Mouse (Mus musculus): Measurements from ENCODE around the gene Slc17a2. TPM values are rescaled to one million over a fixed set of nuclear protein-coding genes. Genes with fewer than 3 reads are reported as not detected.

The Slc17a2 gene
- polyA plus RNA-seq, 1 experiment from 2014 or later: not detected

- ATAC-seq: no peak
Measured at GRCm38 (mm10) chr13:23834836-23835235, 28.0 kb downstream of the Slc17a2 start.

GRCm38 (mm10) chr13:23836630-23837029, 29.8 kb downstream of the Slc17a2 start:
- Histone ChIP-seq H3K27ac (ENCODE audit: low read length) (no peak overlapping the region), H3K36me3 (ENCODE audit: control insufficient read depth, insufficient read depth) (no peaks in the 10 kb centered on the region), H3K9me3 (ENCODE audit: control insufficient read depth, low read length) (no peaks in the 10 kb centered on the region), H3K27me3 (replicated peaks; ENCODE audit: control insufficient read depth, insufficient read depth, low read length) (no peaks in the 10 kb centered on the region), H3K4me1 (replicated peaks; ENCODE audit: control insufficient read depth, insufficient read depth, low read length) (no peaks in the 10 kb centered on the region), H3K4me2 (ENCODE audit: low read length) (no peak overlapping the region), H3K9ac (replicated peaks; ENCODE audit: low read depth, low read length) (no peak overlapping the region), H3K4me3 (replicated peaks; ENCODE audit: low read length) (no peak overlapping the region)
- ATAC-seq: no peak
- 94% methylated on average over 5 of the region's 5 CpGs for WGBS

More at GRCm38 (mm10) chr13:23834836-23835235, 28.0 kb downstream of the Slc17a2 start:
- H3K9me3 ChIP-seq (ENCODE audit: control insufficient read depth, low read length): no peaks in the 10 kb centered on the region
- H3K9ac ChIP-seq (replicated peaks; ENCODE audit: low read depth, low read length): no peak overlapping the region
- H3K27me3 ChIP-seq (replicated peaks; ENCODE audit: control insufficient read depth, insufficient read depth, low read length): no peaks in the 10 kb centered on the region
- no peak overlapping the region for H3K4me2 ChIP-seq (ENCODE audit: low read length)
- H3K27ac ChIP-seq (ENCODE audit: low read length): no peak overlapping the region
- no peaks in the 10 kb centered on the region for H3K4me1 ChIP-seq (replicated peaks; ENCODE audit: control insufficient read depth, insufficient read depth, low read length)
- 86% methylated on average over 5 of the region's 5 CpGs for WGBS
- no peaks in the 10 kb centered on the region for H3K36me3 ChIP-seq (ENCODE audit: control insufficient read depth, insufficient read depth)
- no peak overlapping the region for H3K4me3 ChIP-seq (replicated peaks; ENCODE audit: low read length)

- Histone ChIP-seq H3K27me3 (replicated peaks; ENCODE audit: control insufficient read depth, insufficient read depth, low read length) (no peaks in the 10 kb centered on the region), H3K4me1 (replicated peaks; ENCODE audit: control insufficient read depth, insufficient read depth, low read length) (no peaks in the 10 kb centered on the region), H3K4me2 (ENCODE audit: low read length) (no peak within 1 kb of the TSS), H3K27ac (ENCODE audit: low read length) (no peak within 1 kb of the TSS), H3K9ac (replicated peaks; ENCODE audit: low read depth, low read length) (no peak within 1 kb of the TSS), H3K9me3 (ENCODE audit: control insufficient read depth, low read length) (no peaks in the 10 kb centered on the region), H3K4me3 (replicated peaks; ENCODE audit: low read length) (no peak within 1 kb of the TSS), H3K36me3 (ENCODE audit: control insufficient read depth, insufficient read depth) (no peaks in the 10 kb centered on the region)
- ATAC-seq: no peak
- 88% methylated on average over 2 of the region's 2 CpGs for WGBS
Measured at GRCm38 (mm10) chr13:23839308-23839707, 32.5 kb downstream of the Slc17a2 start, which contains the start of gene Slc17a3. TSS of gene Slc17a3 (plus strand) at chr13:23839434.

GRCm38 (mm10) chr13:23845851-23846250, 39.1 kb downstream of the Slc17a2 start:
- H3K4me1 ChIP-seq (replicated peaks; ENCODE audit: control insufficient read depth, insufficient read depth, low read length): no peaks in the 10 kb centered on the region
- H3K9ac ChIP-seq (replicated peaks; ENCODE audit: low read depth, low read length): no peak overlapping the region
- WGBS: 41% methylated on average over 4 of the region's 4 CpGs
- no peak overlapping the region for H3K4me3 ChIP-seq (replicated peaks; ENCODE audit: low read length)
- no peaks in the 10 kb centered on the region for H3K9me3 ChIP-seq (ENCODE audit: control insufficient read depth, low read length)
- ATAC-seq: no peak
- no peak overlapping the region for H3K4me2 ChIP-seq (ENCODE audit: low read length)
- H3K27ac ChIP-seq (ENCODE audit: low read length): no peak overlapping the region
- no peaks in the 10 kb centered on the region for H3K36me3 ChIP-seq (ENCODE audit: control insufficient read depth, insufficient read depth)
- H3K27me3 ChIP-seq (replicated peaks; ENCODE audit: control insufficient read depth, insufficient read depth, low read length): no peaks in the 10 kb centered on the region

GRCm38 (mm10) chr13:23849299-23849698, 42.5 kb downstream of the Slc17a2 start:
- Histone ChIP-seq H3K9me3 (ENCODE audit: control insufficient read depth, low read length) (no peaks in the 10 kb centered on the region), H3K27me3 (replicated peaks; ENCODE audit: control insufficient read depth, insufficient read depth, low read length) (no peaks in the 10 kb centered on the region), H3K36me3 (ENCODE audit: control insufficient read depth, insufficient read depth) (no peaks in the 10 kb centered on the region), H3K9ac (replicated peaks; ENCODE audit: low read depth, low read length) (no peak overlapping the region), H3K27ac (ENCODE audit: low read length) (no peak overlapping the region), H3K4me1 (replicated peaks; ENCODE audit: control insufficient read depth, insufficient read depth, low read length) (no peaks in the 10 kb centered on the region), H3K4me3 (replicated peaks; ENCODE audit: low read length) (no peak overlapping the region), H3K4me2 (ENCODE audit: low read length) (no peak overlapping the region)
- WGBS: 81% methylated on average over 2 of the region's 2 CpGs
- no peak for ATAC-seq

- H3K9me3 ChIP-seq (ENCODE audit: control insufficient read depth, low read length): no peaks in the 10 kb centered on the region
- no peak overlapping the region for H3K27ac ChIP-seq (ENCODE audit: low read length)
- H3K4me1 ChIP-seq (replicated peaks; ENCODE audit: control insufficient read depth, insufficient read depth, low read length): no peaks in the 10 kb centered on the region
- H3K9ac ChIP-seq (replicated peaks; ENCODE audit: low read depth, low read length): no peak overlapping the region
- H3K4me2 ChIP-seq (ENCODE audit: low read length): no peak overlapping the region
- no peaks in the 10 kb centered on the region for H3K36me3 ChIP-seq (ENCODE audit: control insufficient read depth, insufficient read depth)
- 63% methylated on average over 3 of the region's 3 CpGs for WGBS
- no peak for ATAC-seq
- H3K27me3 ChIP-seq (replicated peaks; ENCODE audit: control insufficient read depth, insufficient read depth, low read length): no peaks in the 10 kb centered on the region
- H3K4me3 ChIP-seq (replicated peaks; ENCODE audit: low read length): no peak overlapping the region
Measured at GRCm38 (mm10) chr13:23856401-23856800, 49.6 kb downstream of the Slc17a2 start.

GRCm38 (mm10) chr13:23861815-23862214, 55.0 kb downstream of the Slc17a2 start:
- Histone ChIP-seq H3K4me3 (replicated peaks; ENCODE audit: low read length) (no peak overlapping the region), H3K4me1 (replicated peaks; ENCODE audit: control insufficient read depth, insufficient read depth, low read length) (no peaks in the 10 kb centered on the region), H3K27ac (ENCODE audit: low read length) (no peak overlapping the region), H3K9me3 (ENCODE audit: control insufficient read depth, low read length) (no peaks in the 10 kb centered on the region), H3K27me3 (replicated peaks; ENCODE audit: control insufficient read depth, insufficient read depth, low read length) (no peaks in the 10 kb centered on the region), H3K36me3 (ENCODE audit: control insufficient read depth, insufficient read depth) (no peaks in the 10 kb centered on the region), H3K4me2 (ENCODE audit: low read length) (no peak overlapping the region), H3K9ac (replicated peaks; ENCODE audit: low read depth, low read length) (no peak overlapping the region)
- ATAC-seq: no peak

GRCm38 (mm10) chr13:23864711-23865110, 57.9 kb downstream of the Slc17a2 start:
- Histone ChIP-seq H3K27ac (ENCODE audit: low read length) (no peak overlapping the region), H3K4me3 (replicated peaks; ENCODE audit: low read length) (no peak overlapping the region), H3K9ac (replicated peaks; ENCODE audit: low read depth, low read length) (no peak overlapping the region), H3K27me3 (replicated peaks; ENCODE audit: control insufficient read depth, insufficient read depth, low read length) (no peaks in the 10 kb centered on the region), H3K4me1 (replicated peaks; ENCODE audit: control insufficient read depth, insufficient read depth, low read length) (no peaks in the 10 kb centered on the region), H3K36me3 (ENCODE audit: control insufficient read depth, insufficient read depth) (no peaks in the 10 kb centered on the region), H3K4me2 (ENCODE audit: low read length) (no peak overlapping the region), H3K9me3 (ENCODE audit: control insufficient read depth, low read length) (no peaks in the 10 kb centered on the region)
- WGBS: 79% methylated on average over 9 of the region's 9 CpGs
- no peak for ATAC-seq

- Histone ChIP-seq H3K4me3 (replicated peaks; ENCODE audit: low read length) (no peak overlapping the region), H3K27me3 (replicated peaks; ENCODE audit: control insufficient read depth, insufficient read depth, low read length) (no peaks in the 10 kb centered on the region), H3K4me1 (replicated peaks; ENCODE audit: control insufficient read depth, insufficient read depth, low read length) (no peaks in the 10 kb centered on the region), H3K36me3 (ENCODE audit: control insufficient read depth, insufficient read depth) (no peaks in the 10 kb centered on the region), H3K27ac (ENCODE audit: low read length) (no peak overlapping the region), H3K4me2 (ENCODE audit: low read length) (no peak overlapping the region), H3K9ac (replicated peaks; ENCODE audit: low read depth, low read length) (no peak overlapping the region), H3K9me3 (ENCODE audit: control insufficient read depth, low read length) (no peaks in the 10 kb centered on the region)
- ATAC-seq: no peak
- 82% methylated on average over 9 of the region's 9 CpGs for WGBS
Measured at GRCm38 (mm10) chr13:23866086-23866710, 59.4 kb downstream of the Slc17a2 start.

GRCm38 (mm10) chr13:23867000-23867399, 60.2 kb downstream of the Slc17a2 start:
- 77% methylated on average over 6 of the region's 6 CpGs for WGBS
- ATAC-seq: no peak

More at GRCm38 (mm10) chr13:23867000-23867399, 60.2 kb downstream of the Slc17a2 start:
- Histone ChIP-seq H3K4me3 (replicated peaks; ENCODE audit: low read length) (no peak overlapping the region), H3K36me3 (ENCODE audit: control insufficient read depth, insufficient read depth) (no peaks in the 10 kb centered on the region), H3K27me3 (replicated peaks; ENCODE audit: control insufficient read depth, insufficient read depth, low read length) (no peaks in the 10 kb centered on the region), H3K27ac (ENCODE audit: low read length) (no peak overlapping the region), H3K9ac (replicated peaks; ENCODE audit: low read depth, low read length) (no peak overlapping the region), H3K4me1 (replicated peaks; ENCODE audit: control insufficient read depth, insufficient read depth, low read length) (no peaks in the 10 kb centered on the region), H3K4me2 (ENCODE audit: low read length) (no peak overlapping the region), H3K9me3 (ENCODE audit: control insufficient read depth, low read length) (no peaks in the 10 kb centered on the region)

All from forebrain, embryonic 16.5 days (tissue).